Mouse (Mus musculus): ENCODE data around the gene Zfp963.

The Zfp963 gene

GRCm38 (mm10) chr8:69749544-69750454 is at the start of gene Zfp963:
Gene Zfp963 (minus strand): TSS chr8:69749970.
- CTCF ChIA-PET = interaction anchor here (0.5 to 1.0 kb wide), 3 partner anchors 9 to 295 kb away, joined by 3 to 5 read pairs (median 3); no protein-coding TSS in a partner anchor

DNA sequence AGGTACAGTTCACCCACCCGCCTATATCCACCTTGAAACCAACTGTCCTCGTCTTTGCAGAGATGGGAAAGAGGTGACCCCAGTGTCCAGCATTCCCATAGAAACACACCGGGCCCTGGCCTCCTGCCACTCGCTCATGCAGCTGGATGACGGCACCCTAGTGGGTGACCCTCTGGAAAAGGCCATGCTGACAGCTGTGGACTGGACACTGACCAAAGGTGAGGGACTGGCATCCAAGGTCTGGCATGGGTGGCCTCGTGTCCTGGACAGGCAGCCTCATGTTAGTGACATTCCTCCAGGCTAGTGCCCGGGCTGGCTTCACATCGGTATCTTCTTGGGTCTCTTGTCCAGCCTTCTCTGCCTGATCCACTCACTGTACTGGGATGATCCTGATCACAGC is 49.5 kb upstream of the Zfp963 start:
- CTCF ChIA-PET = no interaction called here

- CTCF ChIA-PET = no interaction called here
Measured at GRCm38 (mm10) chr8:69797661-69798060, 47.9 kb upstream of the Zfp963 start.

DNA sequence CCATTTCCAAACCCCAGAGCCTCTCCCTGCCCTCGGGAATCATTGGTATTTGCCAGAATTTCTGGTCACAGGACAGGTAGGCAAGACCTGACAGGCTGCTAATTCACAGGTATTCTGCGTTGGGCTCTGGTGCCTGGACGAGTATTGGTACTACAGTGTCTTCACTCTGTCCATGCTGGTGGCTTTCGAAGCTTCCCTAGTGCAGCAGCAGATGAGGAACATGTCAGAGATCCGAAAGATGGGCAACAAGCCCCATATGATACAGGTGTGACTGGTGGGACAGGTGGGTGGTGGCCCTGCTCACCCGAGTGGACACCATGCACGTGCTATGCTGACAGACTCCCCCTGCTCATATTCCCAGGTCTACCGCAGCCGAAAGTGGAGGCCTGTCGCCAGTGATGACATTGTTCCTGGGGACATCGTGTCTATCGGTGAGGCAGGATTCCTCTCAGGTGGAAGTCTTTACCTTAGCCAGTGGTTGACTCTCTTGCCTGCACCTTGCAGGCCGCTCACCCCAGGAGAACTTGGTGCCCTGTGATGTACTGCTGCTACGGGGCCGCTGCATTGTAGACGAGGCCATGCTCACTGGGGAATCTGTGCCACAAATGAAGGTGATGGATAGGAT is 47.1 kb upstream of the Zfp963 start:
- CTCF ChIA-PET = interaction anchor here (0.6 kb wide), 1 partner anchor 47 kb away, joined by 3 read pairs; the partner anchor contains the start of gene Zfp963

DNA sequence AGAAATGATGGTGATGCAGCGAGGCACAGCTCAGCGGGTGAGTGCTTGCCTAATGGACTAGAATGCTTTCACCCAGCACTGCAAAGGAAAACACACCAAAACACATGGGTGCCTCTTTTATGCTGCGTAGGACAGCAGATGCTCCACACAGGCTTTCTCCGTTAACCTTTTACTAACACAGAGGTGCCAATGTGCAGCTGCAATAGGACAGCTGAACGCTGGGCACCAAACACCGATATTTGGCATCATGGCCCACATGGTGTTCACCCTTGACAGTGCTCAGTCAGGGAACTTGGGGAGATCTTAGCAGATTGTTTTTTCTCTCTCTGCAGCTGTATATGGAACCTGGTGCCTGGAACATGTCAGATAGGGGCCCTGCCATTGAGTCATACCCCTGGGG is 45.1 kb upstream of the Zfp963 start:
- CTCF ChIA-PET = no interaction called here

- CTCF ChIA-PET = no interaction called here
Measured at GRCm38 (mm10) chr8:69794096-69794495, 44.3 kb upstream of the Zfp963 start.

GRCm38 (mm10) chr8:69793666-69794065 is 43.9 kb upstream of the Zfp963 start:
- CTCF ChIA-PET = interaction anchor here (0.6 kb wide), 1 partner anchor 12 kb away, joined by 6 read pairs; no protein-coding TSS in a partner anchor

GRCm38 (mm10) chr8:69791415-69792068 is 41.8 kb upstream of the Zfp963 start:
- CTCF ChIA-PET = interaction anchor here (0.6 kb wide), 1 partner anchor 441 kb away, joined by 4 read pairs; no protein-coding TSS in a partner anchor

GRCm38 (mm10) chr8:69790773-69791367 is 41.1 kb upstream of the Zfp963 start, which contains the start of the genes Atp13a1 and Zfp866:
Gene Atp13a1 (plus strand): TSS chr8:69791163.
Gene Zfp866 (minus strand): TSS chr8:69791178.
- CTCF ChIA-PET = no interaction called here

GRCm38 (mm10) chr8:69790364-69790763 is 40.6 kb upstream of the Zfp963 start:
- CTCF ChIA-PET = no interaction called here

DNA sequence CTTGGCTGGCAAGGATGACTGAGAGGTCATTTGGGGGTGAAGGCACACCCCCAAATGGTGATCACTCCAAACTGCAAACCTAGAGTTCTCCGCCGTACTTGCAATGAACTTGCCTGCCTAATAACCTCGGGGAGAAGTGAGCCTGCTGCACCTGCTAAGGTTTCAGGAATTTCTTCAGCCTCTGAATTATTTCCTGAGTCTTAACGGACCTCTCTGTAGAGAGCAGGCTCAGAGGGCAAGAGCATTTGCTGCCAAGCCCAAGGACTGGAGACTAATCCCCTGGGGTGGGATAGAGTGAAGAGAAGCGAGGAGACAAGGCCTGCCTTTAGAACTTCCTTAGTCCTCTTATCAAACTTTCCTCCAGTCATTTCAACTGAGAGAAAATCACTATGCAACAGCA is 40.0 kb upstream of the Zfp963 start:
- CTCF ChIA-PET = no interaction called here

- CTCF ChIA-PET = no interaction called here
Measured at GRCm38 (mm10) chr8:69789105-69789504, 39.3 kb upstream of the Zfp963 start.

- CTCF ChIA-PET = interaction anchor here (0.6 kb wide), 1 partner anchor 64 kb away, joined by 3 read pairs; no protein-coding TSS in a partner anchor
Measured at GRCm38 (mm10) chr8:69777111-69777510, 27.3 kb upstream of the Zfp963 start.

GRCm38 (mm10) chr8:69775149-69775534 is 25.4 kb upstream of the Zfp963 start:
- CTCF ChIA-PET = interaction anchor here (0.6 kb wide), 1 partner anchor 34 kb away, joined by 3 read pairs; no protein-coding TSS in a partner anchor

DNA sequence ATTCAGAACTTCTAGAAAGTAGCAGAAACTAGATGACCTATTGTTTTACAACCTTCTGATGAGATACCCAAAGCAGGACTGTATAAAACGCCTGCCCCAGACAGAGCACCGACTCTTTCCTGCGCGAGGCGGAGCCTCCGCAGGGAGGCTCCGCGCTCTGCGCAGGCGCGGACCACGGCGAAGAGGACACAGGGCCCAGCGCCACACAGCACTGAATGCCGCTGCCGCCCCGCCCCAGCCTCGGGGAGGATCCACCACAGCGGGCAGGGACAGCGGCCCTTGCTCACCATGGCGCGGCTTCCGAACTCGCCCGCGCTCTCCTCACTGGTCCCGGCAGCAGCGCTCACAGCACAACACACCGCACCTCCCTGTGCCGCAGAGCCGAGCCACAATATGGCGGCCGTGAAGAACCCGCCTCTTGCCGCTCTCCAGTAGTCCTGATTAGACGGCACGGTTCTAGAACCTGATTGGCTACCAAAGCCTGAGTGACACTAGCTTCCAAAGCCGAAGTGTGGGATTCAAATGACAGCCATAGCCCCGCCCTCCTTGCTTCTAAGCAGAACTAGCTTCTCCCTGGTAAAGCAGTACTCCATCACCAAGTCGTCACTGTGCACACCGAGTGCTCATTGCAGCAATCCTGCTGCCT is 24.9 kb upstream of the Zfp963 start, which contains the start of gene Gm20422:
Gm20422 (minus strand) TSS at position 384 of the 646 bp plus-strand sequence.
- CTCF ChIA-PET = interaction anchor here (0.6 kb wide), 1 partner anchor 34 kb away, joined by 3 read pairs; no protein-coding TSS in a partner anchor

DNA sequence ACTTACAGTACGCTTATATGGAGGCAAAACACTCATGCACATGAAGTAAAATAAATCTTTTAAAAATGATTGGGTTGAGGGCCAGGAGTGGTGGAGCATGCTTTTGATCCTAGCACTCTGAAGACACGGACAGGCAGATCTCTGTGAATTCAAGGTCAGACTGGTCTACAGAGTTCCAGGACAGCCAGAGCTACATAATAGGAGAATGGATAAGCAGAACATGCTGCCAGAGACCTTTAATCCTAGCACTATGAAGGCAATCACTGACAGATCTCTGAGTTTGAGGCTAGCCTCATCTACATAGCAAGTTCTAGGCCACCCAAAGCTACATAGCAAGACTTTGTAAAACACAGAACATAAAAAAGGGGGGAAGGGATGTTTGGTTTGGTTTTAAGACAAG is 22.3 kb upstream of the Zfp963 start:
- CTCF ChIA-PET = no interaction called here

- CTCF ChIA-PET = no interaction called here
Measured at GRCm38 (mm10) chr8:69771221-69771620, 21.5 kb upstream of the Zfp963 start.

- CTCF ChIA-PET = no interaction called here
Measured at GRCm38 (mm10) chr8:69761814-69762445, 12.2 kb upstream of the Zfp963 start.

DNA sequence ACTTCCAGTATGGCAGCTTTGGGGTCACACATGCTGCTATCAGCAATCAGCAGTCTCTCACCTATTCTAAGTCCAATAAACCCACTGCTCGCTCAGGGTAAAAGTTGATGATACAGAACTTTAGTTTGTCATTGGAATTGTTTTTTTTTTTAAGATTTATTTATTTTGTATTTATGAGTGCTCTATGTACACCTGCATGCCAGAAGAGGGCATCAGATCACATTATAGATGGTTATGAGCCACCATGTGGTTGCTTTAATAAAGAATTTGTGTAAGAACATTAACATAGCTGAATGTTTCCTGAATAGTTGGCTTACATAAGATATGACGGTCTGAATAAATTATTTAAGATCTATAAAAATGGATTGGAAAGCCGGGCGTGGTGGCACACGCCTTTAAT is 8.5 kb upstream of the Zfp963 start:
- CTCF ChIA-PET = interaction anchor here (0.7 to 1.3 kb wide), 2 partner anchors 8 to 25 kb away, joined by 3 to 5 read pairs; partner anchors contain the start of gene Zfp963

GRCm38 (mm10) chr8:69752437-69752836 is 2.7 kb upstream of the Zfp963 start:
- CTCF ChIA-PET = no interaction called here

All from spleen, embryonic (tissue).